Mouse (Mus musculus) lung, adult 2 months (tissue): Measurements from ENCODE around the gene Fbxo3.

Source experiments
- CTCF ChIP-seq: fragments of 200-500 bp; IDR thresholded peaks from 2 replicates; pipeline ENCODE4 v1.5.1; 2011; ENCODE audit warnings: mild to moderate bottlenecking, low read length, control low read depth; ENCODE audit not compliant: insufficient read depth
- POLR2A ChIP-seq: fragments of 200-500 bp; IDR thresholded peaks from 2 replicates; pipeline ENCODE4 v1.6.1; 2011; ENCODE audit warnings: low read depth, mild to moderate bottlenecking, control low read depth, low read length, borderline replicate concordance; ENCODE audit errors: extremely low read depth

DNA sequence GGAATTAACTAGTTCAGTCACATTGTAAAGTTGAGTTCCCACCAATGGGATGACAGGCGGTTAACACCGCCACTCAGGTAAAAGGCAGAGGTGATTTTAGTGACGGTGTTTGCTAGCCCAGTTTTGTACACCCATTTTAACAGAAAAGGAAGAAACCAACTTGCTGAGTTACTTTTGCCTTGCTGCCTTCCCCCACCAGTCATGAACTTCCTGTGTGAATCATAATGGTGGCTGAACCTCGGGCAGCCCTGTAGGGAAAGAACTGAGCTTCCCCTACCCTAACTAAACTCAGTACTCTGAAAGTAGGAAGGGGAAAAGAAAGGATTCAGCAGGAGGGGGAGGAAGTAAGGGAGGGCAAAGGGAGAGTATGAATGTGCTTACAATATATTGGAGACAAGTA lies 82.5 kb downstream of the Fbxo3 start:
- TF ChIP-seq POLR2A, result no peak
- no peak for TF ChIP-seq CTCF
